Mouse (Mus musculus): ENCODE results near the gene Lsamp.

Lsamp gene

GRCm38 (mm10) chr16:40708558-40708957 is 724.4 kb downstream of the Lsamp start:
- DNase-seq: no peak

DNA sequence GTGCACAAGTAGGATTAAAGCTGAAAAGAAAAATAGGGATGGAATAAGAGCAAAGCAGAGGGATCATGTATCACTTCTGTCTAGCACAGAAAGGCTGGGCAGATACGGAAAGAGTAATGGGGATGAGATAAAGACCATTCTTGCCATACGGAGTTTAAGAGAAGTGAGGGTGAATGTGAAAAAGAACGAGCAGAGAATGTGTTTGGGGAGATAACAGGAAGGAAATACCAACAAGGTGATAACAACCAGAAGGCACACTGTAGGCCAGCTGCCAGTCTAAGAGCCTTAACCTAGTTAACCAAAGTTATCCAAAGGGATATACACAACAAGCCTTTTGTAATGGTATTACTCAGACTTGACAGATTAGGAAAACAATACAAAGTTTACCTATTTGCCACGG is 725.4 kb downstream of the Lsamp start:
- no peak for DNase-seq

GRCm38 (mm10) chr16:40710068-40710467 is 725.9 kb downstream of the Lsamp start:
- DNase-seq: no peak

- DNase-seq: no peak
Observed at GRCm38 (mm10) chr16:40710491-40710890, 726.3 kb downstream of the Lsamp start.

GRCm38 (mm10) chr16:40713725-40714124 is 729.6 kb downstream of the Lsamp start:
- DNase-seq: no peak

DNA sequence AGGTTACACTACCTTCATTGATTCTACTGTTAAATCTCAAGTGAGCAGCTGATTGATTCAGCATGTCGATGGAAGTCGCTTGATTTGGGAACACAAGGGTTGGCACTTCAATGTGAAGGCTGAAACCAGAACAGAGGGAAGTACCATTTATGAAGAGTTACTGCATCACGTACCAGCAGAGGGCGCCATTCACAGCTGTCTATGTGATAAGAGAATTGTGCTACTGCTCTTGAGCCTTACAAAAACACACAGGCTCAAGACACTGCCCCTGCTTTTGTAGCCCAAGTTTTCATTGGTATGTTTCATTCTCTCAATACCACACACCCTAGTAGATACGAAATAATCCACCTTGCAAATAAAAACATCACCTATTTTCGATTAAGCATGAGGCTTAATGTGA is 754.9 kb downstream of the Lsamp start:
- peak; percentile 33 for DNase-seq

- DNase-seq: no peak
Observed at GRCm38 (mm10) chr16:40739771-40740170, 755.6 kb downstream of the Lsamp start.

GRCm38 (mm10) chr16:40740273-40740672 is 756.1 kb downstream of the Lsamp start:
- no peak for DNase-seq

- no peak for DNase-seq
Observed at GRCm38 (mm10) chr16:40827191-40827590, 843.0 kb downstream of the Lsamp start.

DNA sequence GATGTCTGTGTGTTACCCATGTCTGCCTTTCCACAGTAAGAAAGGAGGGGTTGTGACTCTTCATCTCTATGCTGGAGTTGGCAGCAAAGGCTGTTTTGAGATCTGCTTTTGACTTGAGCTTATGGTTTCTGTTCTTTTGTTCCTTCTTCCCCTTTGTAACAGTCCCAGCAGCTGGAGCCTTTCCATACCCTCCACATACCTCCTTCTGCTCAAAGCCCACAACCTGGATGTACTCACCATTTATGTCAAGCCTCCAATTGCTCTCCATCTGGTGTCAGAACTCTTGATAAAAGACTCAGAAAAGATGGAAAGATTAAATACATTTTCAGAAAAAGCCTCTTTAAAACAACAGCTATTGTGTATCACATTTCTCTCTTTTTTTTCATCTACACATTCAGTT is 847.4 kb downstream of the Lsamp start:
- no peak for DNase-seq

DNA sequence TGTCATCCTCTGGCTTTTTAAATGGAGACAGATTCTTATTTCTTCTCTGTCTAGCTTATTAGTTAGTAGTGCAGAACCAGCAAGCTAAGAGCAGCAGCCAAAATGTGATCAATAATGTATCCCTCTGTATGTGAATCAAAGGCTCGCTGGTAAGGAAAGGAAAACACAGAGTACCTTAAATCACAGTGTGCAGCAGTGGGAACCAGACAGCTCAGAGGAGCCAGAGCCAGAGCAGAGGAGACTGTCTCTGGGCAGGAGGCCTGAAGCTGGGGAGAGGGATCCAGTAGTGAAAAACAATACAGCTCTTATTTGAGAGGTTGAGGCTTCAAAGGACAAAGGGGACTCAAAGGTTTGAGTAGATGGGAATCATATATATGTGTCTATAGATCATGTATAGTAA is 857.6 kb downstream of the Lsamp start:
- DNase-seq: no peak

DNA sequence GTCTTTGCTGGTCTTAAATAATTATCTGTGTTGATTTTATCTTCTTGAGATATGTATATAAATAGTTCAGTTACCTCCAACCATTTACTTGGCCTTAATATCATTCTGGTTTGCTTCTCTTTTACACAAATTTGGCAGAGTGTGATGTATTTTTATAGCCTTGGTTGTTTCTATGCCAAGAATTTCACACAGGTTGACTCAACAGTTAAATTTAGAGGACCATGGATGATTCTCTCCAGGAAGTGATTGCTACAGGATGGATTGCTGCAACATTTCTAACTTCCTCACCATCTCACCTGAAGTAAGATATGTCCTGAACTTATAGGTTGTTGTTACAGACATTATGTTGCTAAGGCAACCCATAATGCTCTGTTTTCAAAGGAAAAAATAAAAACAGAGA is 882.6 kb downstream of the Lsamp start:
- no peak for DNase-seq

DNA sequence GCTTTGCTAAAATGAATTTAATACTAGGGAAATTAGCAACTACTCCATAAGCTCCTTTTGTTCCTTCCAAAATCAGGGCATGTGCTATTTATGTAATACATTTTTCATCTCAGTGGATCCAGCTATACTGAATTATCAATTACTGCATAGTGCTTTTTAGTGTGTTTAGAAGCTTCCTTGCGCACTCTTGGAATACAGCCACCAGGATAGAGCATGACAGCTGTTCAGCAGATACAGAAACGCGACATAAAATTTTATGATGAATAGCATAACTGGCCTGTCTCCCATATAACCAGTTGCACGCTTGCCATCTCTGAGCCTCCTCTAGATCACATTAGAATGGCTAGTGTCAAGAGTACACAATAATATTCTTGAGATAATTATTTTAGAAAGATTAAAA is 894.1 kb downstream of the Lsamp start:
- no peak for DNase-seq

DNA sequence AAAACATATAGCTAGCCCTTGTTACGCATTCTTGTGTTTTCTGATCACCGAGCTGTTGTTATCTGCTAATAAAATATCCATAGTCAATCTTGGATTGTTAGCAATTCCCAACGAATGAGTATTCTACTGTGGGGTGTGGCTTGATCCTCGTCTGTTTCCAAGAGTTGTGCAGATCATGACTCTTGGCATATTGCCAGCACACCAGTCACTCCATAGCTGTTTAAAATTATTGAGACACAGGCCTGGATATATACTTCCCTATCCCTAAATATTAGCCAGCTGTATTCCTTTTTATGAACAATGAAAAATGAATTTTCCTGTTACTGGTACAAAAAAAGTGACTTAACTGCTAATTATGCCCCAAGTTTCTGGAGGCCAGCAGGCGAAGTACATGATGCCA is 897.8 kb downstream of the Lsamp start:
- DNase-seq: no peak

DNA sequence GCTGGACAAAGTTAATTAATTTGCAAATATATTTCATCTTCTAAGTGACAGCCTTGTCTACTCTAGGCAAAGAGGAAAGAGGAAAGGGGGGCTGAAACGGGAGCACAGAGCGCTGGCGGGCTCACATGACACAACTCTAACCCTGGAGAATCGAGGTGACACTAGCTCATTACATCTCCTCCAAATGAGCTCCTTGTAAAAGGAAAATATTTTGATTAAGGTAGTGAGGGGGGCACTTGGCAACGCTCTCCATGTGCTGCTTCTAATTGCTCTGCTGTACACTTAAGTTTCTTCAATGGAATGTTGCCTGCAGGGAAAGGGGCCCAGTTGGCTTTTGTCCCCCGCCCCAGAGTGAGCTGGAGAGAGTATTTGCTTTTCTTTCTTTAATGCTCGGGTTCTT is 907.2 kb downstream of the Lsamp start:
- DNase-seq: no peak

DNA sequence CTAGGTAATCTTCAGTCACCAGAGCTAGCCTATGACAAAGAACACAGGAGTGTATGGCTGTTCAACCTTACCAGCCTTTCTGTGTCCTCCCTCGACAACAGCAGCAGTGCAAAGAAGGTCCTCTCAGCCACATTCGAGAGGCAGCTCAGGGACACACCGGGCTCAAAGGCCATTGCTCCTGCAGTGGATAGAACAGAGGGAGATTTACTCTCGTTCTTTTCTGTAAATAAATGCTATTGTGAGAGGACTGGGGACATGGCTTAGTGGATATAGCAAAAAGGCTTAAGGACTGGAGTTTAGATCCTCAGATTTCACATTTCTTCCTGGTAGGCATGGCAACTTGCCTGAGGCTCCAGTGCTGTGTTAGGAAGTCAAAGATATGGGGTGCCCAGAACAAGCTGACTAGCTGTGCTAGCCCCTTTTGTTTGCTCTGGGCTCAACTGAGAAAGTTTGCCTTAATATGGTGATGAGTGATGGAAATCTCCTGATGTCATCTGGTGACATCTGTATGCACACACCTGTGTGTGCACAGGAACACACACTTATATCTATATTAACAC is 913.7 kb downstream of the Lsamp start:
- no peak for DNase-seq

GRCm38 (mm10) chr16:40907892-40908291 is 923.7 kb downstream of the Lsamp start:
- no peak for DNase-seq

- DNase-seq: no peak
Observed at GRCm38 (mm10) chr16:40914141-40914540, 930.0 kb downstream of the Lsamp start.

DNA sequence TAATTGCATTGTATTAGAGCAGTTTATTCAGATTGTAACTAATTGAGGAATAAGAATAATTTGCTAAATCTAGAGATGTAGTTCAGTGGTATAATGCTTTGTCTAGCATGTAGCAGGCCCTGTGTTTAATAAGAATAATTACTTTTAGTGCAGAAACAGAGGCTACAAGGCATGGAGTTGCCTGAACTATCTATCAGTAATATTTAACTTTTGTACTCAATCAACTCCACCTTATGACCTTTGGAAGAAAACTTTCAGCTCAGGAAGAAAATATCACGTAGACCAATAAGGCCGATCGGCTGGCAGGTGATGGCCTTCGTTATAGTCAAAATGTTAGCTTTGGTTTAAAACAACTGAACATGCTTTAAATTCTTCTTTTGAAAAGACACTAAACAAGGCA is 946.4 kb downstream of the Lsamp start:
- DNase-seq: no peak

DNA sequence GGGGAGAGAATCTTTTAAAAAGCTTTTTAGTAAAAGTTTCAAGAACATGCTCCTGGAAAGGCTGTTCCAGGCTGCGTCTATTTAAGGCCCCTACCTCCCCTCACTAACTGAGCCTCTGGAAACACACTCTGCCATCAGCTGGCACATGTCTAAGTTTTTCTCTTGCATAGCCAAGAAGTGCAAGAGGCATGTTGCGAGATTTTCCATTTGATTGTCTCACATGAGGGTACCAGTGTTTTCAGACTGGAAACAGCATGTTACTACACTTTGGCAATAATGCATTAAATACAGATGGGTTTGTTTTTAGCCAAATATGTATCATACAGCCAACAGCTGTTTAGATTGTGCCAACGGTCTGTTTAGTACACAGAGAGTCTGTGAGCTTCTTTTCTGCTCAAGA is 958.1 kb downstream of the Lsamp start:
- no peak for DNase-seq

DNA sequence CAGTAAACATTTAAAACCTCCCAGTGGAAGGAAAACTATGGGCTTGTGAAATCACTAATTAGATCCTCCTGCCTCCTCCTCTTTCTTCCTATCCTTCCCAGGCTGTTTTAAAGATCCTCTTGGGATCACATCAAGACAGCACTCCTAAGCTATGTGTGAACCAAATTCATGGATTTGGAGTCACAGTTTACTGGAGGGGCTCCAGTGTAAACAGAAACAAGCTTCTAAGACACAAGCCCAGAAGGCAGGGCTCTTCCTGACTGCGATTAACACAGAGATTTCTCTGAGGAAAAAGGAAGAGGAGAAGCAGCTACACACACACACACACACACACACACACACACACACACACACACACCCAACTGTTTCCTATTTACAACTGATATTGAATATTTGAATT is 961.7 kb downstream of the Lsamp start:
- DNase-seq: no peak

GRCm38 (mm10) chr16:40948013-40948412 is 963.9 kb downstream of the Lsamp start:
- no peak for DNase-seq

DNA sequence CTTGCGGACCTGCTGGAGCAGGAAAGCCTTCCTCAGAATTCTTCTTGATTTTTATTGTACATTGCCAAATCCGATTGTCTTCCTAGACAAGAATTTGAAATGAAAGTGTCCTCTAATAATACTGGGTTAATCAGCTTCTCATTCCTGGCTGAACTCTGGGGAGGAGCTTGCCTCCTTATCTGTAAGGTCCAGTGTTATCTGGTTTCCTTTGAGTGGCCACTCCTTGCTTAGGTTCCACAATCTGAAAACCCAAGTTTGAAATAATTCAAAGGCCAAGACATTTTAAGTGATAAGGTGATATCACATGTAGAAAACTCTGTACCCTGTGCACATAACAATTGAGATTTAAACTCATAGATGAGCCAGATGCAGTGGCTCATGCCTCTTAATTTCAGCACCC is 975.0 kb downstream of the Lsamp start:
- DNase-seq: no peak

- no peak for DNase-seq
Observed at GRCm38 (mm10) chr16:40960586-40960985, 976.4 kb downstream of the Lsamp start.

DNA sequence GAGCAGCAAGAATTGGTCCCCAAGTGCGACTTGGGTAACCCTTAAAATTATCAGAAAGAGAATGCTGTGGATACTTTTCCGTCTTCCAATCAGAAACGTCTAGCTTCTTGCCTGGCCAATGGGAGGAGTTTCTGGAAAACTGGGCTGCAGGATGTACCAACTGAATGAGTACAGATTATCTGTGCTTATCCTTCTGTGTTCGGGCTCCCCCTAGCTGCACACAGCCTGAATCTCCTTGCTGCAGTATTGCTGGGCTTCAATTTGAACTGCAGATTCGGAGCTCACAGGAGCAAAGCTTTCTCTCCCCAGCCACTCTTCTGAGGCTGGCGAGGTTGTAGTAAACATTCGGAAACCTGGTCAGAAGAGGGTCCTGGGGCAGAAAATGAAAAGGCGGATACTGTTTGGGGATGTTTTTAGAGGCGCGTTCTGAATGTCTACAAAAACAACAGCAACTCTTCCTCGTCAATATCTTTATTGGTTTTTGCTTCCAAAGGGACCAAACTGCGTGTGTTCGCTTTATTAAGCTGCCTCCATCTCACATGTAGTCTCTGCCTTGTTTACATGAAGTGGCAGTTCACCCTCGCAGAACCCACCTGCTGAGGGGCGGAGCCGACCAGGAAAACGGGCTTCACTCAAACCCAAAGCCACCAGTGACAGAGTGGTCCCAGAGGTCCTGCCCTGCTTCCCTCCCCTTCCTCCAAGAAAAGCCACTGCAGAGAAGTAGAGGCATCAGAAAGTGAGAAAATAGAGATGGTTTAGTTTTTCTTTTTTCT is 984.1 kb downstream of the Lsamp start:
- no peak for DNase-seq

All from thymus, postnatal 4 days (tissue).